Mouse (Mus musculus): ENCODE measurements around the gene Zfp146.

DNA sequence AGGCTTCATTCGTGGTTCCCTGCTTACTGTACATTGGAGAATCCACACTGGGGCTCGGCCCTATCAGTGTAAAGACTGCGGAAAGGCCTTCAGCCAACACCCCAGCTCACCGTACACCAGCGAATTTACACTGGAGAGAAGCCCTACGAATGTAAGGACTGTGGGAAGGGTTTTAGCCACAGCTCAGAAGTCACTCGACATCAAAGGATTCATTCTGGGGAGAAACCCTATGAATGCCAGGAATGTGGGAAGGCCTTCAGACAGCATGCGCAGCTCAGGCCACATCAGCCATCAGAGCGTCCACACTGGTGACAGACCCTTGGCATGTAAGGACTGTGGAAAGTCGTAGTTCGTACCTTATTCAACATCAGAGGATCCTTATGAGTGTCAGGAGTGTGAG is 8.7 kb upstream of the Zfp146 start:
- TF ChIP-seq CTCF (IDR thresholded peaks at IDR 0.05; ENCODE audit: low read depth) (no peak), EP300 (IDR thresholded peaks at IDR 0.05; ENCODE audit: low read depth) (no peak)
